In genomic region chr9:48257741-48258423, GRCm38 (mm10) we compare ENCODE assay signal across 8 mouse cellular contexts.
DNase-seq lines count a peak whose midpoint lies in the region; ATAC-seq and TF ChIP-seq lines count a peak whose summit lies in the region.

No protein-coding gene starts in this region.

- H3K9ac ChIP-seq in kidney, postnatal 0 days (ENCODE audit: low read depth, low read length) = no peak overlapping the region
- H3K9ac ChIP-seq in kidney, embryonic 15.5 days = no peak overlapping the region

- ATAC-seq in kidney, postnatal 0 days (replicated peaks; ENCODE audit: low FRiP score, low read depth) = no peak
- no peak for ATAC-seq in kidney, embryonic 15.5 days (replicated peaks; ENCODE audit: low FRiP score)
- no peak for ATAC-seq in erythroid progenitor cell, adult 5-6 weeks (replicated peaks; ENCODE audit: low FRiP score, poor library complexity, severe bottlenecking)

- H3K4me2 ChIP-seq in kidney, postnatal 0 days (ENCODE audit: low read length) = no peak overlapping the region
- no peak overlapping the region for H3K4me2 ChIP-seq in kidney, embryonic 15.5 days

- no peaks in the 10 kb centered on the region for H3K4me1 ChIP-seq in kidney, postnatal 0 days (replicated peaks; ENCODE audit: insufficient read depth, low read length)
- peaks cover under 1% of the 10 kb centered on the region; the same call in 1 of the 2 replicates for H3K4me1 ChIP-seq in kidney, embryonic 15.5 days

- H3K27me3 ChIP-seq in kidney, postnatal 0 days (ENCODE audit: insufficient read depth, low read length) = no peaks in the 10 kb centered on the region
- H3K27me3 ChIP-seq in kidney, embryonic 15.5 days = peaks cover 2% of the 10 kb centered on the region; the same call in 1 of the 2 replicates

- peak; percentile 77 for TF ChIP-seq CTCF in kidney, postnatal 0 days (IDR thresholded peaks at IDR 0.05; ENCODE audit: low read depth)

- 42% methylated on average over 12 of the region's 12 CpGs for WGBS in kidney, postnatal 0 days
- WGBS in kidney, embryonic 15.5 days = 37% methylated on average over 12 of the region's 12 CpGs

- intact Hi-C loops in heart, postnatal 36 days (cut with DNase I) = loop anchor here (2.0 to 5.0 kb wide), 2 partner anchors 81 to 1521 kb away; no protein-coding TSS in a partner anchor
- intact Hi-C loops in left cerebral cortex, postnatal 36 days (cut with DNase I) = no loop called here

- no peaks in the 10 kb centered on the region for H3K9me3 ChIP-seq in kidney, postnatal 0 days (replicated peaks; ENCODE audit: low read length)
- H3K9me3 ChIP-seq in kidney, embryonic 15.5 days (replicated peaks) = no peaks in the 10 kb centered on the region

- no peak overlapping the region for H3K27ac ChIP-seq in kidney, postnatal 0 days
- H3K27ac ChIP-seq in kidney, embryonic 15.5 days = no peak overlapping the region

- peak; percentile 79 for DNase-seq in kidney, postnatal 0 days (ENCODE audit: low spot score)
- peak; percentile 16 for DNase-seq in WW6 (ENCODE audit: low read depth, low spot score)
- DNase-seq in cerebellum, postnatal 36 days = peak; percentile 31 to 44
- peak; percentile 15 to 41 for DNase-seq in heart, postnatal 36 days
- peak; percentile 50 to 57 for DNase-seq in left cerebral cortex, postnatal 36 days (ENCODE audit: low spot score in 2 of 2)
- peak; percentile 85 for DNase-seq in retina, postnatal 1 day

- H3K4me3 ChIP-seq in kidney, postnatal 0 days (replicated peaks; ENCODE audit: low read depth, low read length) = no peak overlapping the region
- no peak overlapping the region for H3K4me3 ChIP-seq in kidney, embryonic 15.5 days (replicated peaks)

- no peaks in the 10 kb centered on the region for H3K36me3 ChIP-seq in kidney, postnatal 0 days (ENCODE audit: insufficient read depth, low read length)
- H3K36me3 ChIP-seq in kidney, embryonic 15.5 days = no peaks in the 10 kb centered on the region

Comparison
In these comparisons a context has a peak if more than half of its experiments do, and no peak if none do; other contexts are left out.
1. DNase-seq: peak in every context shown above with its lines; median percentile 85 in retina, postnatal 1 day; 79 in kidney, postnatal 0 days; 54 in left cerebral cortex, postnatal 36 days; 38 in cerebellum, postnatal 36 days; 28 in heart, postnatal 36 days; 16 in WW6.